Mouse (Mus musculus) midbrain, embryonic 10.5 days (tissue): ENCODE data around the gene Mrps35. TPM values are rescaled to one million over a fixed set of nuclear protein-coding genes. Genes with fewer than 3 reads are reported as not detected.

ENCODE experiments used
- polyA plus RNA-seq: library from polyadenylated mRNA; unstranded; fragments of >200 nt; fragmentation: Nextera tagmentation; extraction: Ambion mirVana; gene quantifications from 2 replicates; pipeline ENCODE4 v1.2.1, GENCODE M21; 2016

Mrps35 gene
- polyA plus RNA-seq, 1 experiment from 2014 or later: 109 TPM

Other genes starting within 250 kb of the Mrps35 start
- gene Arntl2, start 246.7 kb upstream of the Mrps35 start, polyA plus RNA-seq: 1.9 and 2.0 TPM in 2 replicates
- not detected in 2 replicates for gene Smco2, start 192.7 kb upstream of the Mrps35 start, polyA plus RNA-seq
- 28.4 and 28.8 TPM in 2 replicates for gene Ppfibp1, start 154.3 kb upstream of the Mrps35 start, polyA plus RNA-seq
- 0.11 TPM in 2 replicates for gene 1700034J05Rik, start 88.3 kb upstream of the Mrps35 start, polyA plus RNA-seq
- 0.60 and 0.69 TPM in 2 replicates for gene Rep15, start 10.2 kb upstream of the Mrps35 start, polyA plus RNA-seq
- 0.27 and 0.44 TPM in 2 replicates for gene Mansc4, start 44.3 kb downstream of the Mrps35 start, polyA plus RNA-seq
- 5.5 and 6.4 TPM in 2 replicates for gene Klhl42, start 48.6 kb downstream of the Mrps35 start, polyA plus RNA-seq
- gene Pthlh, start 221.4 kb downstream of the Mrps35 start, polyA plus RNA-seq: 0.42 and 0.46 TPM in 2 replicates